Mouse (Mus musculus) embryo, embryonic 10 days (tissue): Measurements from ENCODE around the gene Flnc.

Source experiments
- DNase-seq: peaks from one replicate; pipeline ENCODE4 v3.0.0-alpha.2; 2015; ENCODE audit warnings: low spot score

Flnc gene

DNA sequence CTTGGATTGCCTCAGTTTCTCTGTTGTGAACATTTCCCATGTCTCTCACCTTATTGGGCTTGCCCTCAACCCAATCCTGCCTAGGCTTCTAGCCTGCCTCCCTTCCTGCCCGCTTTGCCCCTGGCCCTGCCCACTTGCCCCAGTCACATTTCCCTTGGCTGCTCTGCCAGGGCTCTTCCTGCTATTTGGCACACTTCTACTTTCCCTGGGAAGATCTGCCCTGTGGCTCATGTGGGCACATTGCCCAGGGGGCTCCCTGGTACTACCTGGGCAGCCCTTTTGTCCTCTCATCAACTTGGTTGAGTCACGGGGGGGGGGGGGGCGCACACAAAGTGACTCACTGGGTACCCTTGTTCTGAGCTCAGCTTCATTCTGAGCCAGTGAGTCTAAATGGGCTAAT, 900 bp upstream of the Flnc start:
- no peak for DNase-seq

DNA sequence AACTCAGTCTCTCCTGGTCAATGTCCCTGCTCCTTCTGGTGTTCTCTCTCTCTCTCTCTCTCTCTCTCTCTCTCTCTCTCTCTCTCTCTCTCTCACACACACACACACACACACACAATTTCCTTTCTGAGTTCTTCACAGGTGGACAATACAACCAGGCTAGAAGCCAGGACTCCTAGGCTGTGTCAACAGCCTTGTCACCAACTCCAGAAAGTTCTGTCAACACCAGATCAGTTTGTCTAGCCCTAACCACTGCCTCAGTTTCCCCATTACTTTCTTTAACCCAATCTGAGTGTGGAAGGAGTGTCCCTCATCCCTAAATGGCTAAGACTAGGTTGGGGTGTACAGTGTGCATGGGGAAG, 399 bp upstream of the Flnc start:
- DNase-seq, result no peak

DNA sequence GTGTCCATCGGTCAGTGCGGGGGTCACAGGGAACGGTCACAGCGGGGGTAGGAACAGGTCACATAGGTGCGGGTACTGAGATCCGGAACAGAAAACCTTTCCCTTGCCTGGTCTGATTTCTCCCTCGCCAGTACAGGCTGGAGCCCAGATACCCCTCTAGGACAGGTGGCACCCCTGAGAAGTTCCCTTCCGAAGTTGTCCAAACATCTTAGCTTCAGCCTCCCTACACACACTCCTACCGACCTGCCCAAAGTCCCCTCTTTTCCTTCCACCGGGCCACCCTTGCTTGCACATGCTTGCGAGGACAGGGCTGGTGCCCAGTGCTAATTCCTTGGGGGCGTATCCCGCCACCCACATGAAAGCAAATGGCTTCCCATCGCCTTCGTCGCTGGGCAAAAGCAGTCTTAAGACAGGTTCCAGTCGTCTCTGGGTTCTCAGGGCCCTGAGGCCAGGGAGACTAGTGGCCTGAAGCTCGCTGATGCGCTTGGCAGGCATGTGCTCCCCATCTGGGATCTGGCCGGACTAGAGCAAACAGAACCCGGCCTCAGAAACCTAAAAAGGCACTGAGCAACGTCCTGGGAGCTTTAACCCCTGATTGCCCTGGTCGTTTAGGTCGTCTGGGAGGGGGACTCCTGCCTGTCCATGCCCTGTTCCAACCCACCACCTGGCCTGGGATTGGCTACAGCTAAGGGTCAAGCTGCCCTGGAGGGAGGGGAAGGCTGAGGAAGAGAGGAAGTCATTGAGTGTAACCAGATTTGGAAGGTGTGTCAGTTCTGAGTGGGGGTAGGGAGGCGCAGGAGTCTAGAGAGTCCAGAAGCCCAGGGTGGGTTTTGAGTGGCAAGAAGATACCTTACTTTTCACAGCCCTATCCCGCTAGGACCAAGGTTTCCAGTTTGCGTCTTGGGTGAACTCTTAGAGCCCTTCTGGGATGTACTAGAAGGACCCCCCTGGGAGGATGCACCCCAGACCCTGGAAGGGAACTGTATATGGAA, 1.0 kb downstream of the Flnc start:
- DNase-seq, result peak; percentile 84

DNA sequence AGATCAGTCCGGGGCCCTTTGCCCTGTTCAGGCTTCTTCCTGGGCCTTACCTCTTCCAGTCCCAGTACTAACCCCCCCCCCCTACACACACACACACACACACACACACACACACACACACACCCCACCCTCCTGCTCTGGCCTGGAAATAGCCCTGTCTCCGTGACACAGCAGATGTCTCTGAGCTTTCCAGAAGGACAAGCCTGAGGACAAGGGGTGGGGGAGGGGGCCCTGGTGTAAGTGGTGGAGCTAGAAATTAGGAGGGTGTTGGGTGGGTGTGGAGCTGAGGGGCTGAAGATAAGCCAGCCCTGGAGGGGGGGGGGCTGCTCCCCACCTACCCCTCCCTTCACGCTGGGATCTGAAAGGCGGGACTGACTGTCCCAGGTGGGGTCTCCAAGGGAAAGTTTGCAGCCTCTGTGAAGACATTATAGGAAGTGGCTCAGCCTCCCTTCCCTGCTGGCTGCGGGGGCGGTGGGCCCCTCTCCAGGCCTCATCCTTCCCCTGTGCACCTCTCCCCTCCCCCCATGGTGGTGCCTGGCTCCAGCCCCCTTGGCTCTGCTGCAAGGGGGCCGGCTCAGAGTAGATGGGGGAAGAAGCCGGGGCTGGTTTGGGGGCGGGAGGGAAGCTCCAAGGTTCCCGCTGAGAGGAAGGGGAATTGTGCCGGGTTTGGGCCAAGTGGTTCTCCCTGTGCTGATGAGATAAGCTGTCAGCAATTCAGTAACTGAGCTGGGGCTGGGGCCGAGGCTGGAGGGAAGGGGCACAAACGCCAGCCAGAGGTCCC, 2.0 kb downstream of the Flnc start:
- peak; percentile 70 for DNase-seq

DNA sequence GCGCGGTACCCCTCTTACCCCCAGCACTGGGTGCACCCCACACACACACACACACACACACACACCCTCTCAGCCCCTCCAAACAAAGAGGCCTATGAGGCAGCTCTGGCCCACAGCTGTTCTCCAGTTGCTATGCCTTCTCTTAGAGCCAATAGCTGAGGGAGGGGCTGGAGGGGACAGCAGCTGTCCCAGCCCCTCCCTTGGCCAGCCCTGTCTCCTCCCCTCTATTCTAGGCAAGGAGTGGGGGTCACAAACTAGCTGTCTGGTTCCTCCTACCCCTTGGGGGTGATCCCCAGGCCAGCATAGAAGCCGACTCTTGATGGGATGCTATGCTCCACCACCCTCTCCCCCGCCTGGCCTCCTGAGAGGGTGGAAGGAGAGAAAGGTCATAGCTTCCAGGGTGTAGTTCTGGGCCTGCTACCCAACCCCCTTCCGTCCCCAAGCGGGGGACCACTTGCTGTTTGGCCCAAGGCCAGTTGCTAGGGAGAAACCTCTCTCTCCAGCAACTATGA, 2.9 kb downstream of the Flnc start:
- peak; percentile 54 for DNase-seq

DNA sequence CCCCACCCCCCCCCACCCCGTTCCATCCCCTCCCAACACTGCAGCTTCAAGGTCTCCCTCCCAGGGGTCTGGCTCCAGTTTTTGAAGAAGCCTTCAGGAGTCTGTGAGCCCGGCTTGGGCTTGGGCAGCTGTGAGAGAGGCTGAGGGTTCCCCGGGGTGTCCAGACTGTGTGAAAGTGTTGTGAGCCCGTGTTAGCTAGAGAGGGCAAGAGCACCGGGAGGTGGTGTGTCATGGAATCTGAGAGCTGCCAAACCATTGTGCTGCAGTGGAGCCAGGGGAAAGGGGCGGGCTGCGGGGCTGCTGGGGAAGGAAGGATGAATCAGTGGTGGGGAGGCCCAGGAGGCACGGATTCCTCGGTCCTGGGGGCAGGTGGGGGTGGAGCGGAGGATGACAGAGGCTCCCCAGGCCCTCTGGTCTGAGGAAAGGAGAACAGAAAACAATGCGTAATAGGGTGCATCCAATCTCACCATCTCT, 3.4 kb downstream of the Flnc start:
- DNase-seq, result peak; percentile 46

DNA sequence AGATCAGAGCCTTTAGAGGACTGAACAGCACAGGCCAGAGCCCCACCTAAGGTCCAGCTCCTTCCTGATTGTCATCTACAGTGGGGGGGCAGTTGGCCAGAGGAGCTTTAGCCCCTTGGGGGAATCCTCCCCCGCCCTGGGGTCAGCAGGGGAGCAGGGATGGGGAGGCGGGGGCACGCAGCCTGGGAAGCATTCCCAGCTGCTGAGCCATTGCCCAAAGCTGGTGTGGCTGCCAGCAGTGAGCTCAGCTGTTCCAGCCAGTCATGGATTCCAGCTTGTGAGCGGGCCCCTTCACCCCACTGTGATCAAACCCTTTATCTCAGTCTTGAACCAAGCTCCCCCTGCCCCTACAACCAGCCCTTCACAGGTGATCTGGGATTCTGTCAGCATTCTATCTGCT, 6.2 kb downstream of the Flnc start:
- no peak for DNase-seq

DNA sequence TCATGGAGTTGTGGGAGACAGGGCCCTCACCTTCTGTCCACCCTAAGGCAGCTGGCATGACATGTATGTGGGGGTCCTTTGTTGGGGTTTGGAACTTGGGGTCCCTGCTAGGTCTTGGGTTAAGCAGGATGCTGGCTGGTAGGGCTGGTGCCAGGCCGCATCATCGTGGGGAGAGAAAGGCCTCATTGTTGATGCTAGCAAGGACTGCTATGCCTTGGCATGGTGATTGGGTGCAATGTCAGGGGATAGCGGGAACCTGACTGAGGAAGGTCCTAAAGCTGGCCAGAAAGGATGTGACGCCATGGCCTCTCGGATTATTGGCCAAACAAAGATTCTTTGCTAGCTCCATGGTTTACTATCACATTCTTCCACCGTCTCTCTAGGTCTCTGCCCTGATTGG, 6.7 kb downstream of the Flnc start:
- DNase-seq, result no peak

DNA sequence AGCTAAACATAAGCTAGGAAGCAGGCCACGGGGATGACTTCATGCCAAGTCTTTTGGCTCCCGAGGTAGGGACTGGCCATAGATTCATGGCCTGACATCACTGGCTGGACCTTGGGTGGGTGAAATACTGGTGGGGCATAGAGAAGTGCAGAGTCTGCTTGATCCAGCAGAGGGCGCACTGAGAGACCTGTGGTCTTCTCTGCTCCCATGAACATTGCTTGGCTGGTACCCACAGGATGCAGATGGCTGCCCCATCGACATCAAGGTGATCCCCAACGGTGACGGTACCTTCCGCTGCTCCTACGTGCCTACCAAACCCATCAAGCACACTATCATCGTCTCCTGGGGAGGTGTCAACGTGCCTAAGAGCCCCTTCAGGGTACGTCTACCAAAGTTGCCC, 11.7 kb downstream of the Flnc start:
- DNase-seq, result peak; percentile 68

DNA sequence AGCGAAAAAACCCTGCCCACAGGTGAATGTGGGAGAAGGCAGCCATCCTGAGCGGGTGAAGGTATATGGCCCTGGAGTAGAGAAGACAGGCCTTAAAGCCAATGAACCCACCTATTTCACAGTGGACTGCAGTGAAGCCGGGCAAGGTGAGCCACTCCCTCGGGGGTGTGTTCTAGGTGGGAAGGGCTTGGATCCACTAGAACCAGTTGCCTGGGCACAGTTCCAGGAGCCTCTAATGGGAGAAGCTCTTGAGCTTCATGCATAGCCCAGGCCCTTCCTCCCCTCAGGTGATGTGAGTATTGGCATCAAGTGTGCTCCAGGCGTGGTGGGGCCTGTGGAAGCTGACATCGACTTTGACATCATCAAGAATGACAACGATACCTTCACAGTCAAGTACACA, 12.3 kb downstream of the Flnc start:
- DNase-seq, result no peak

DNA sequence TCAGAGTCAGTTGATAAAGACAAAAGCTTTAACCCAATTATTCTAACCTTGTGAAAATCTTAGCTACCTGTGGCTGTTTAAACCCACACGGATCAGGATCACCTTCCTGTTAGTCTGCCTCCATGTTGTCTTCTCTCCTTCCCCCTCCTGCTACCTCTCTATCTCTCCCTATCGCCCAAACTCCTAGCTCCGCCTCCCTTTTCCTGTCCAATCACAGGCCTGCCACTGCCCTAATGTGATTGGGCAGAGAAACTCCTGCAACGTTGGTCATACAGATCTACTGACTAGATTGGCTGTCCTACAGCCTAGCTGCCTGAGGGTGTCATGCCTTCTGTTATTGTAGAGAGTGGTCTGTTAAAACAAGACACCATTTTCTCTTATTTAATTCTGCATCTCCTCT, 16.8 kb downstream of the Flnc start:
- DNase-seq, result peak; percentile 26

DNA sequence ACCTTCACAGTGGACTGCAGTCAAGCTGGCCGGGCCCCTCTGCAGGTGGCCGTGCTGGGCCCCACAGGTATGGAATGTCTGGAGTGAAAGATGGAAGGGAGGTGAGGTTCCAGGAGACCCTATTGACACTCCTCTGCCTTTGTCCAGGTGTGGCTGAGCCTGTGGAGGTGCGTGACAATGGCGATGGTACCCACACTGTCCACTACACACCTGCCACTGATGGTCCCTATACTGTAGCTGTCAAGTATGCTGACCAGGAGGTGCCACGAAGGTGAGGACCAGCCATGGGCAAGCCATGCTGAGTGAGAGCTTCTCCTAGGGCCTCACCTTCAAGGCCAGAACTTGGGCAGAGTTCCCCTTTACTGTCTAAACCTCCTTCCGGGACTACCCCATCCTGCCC, 17.6 kb downstream of the Flnc start:
- no peak for DNase-seq

DNA sequence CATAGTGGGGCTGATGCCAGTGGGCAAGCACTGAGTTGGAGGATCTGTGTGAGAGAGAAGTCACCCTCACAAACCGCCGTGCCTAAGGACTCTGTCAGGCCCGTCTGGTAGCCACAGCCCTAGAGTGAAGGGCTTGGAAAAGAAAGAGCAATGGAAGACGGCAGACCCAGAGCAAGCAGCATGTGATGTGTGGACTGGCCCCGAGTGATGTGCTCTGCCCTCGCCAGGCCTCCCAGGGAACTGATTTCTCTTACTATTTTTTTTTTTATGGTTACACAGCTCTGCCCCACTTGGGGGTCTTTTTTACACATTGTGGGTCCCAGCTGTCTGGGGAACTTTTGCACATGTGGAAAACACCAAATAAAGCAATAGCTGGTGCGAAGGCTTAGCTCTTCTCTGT, 28.4 kb downstream of the Flnc start:
- DNase-seq, result no peak

DNA sequence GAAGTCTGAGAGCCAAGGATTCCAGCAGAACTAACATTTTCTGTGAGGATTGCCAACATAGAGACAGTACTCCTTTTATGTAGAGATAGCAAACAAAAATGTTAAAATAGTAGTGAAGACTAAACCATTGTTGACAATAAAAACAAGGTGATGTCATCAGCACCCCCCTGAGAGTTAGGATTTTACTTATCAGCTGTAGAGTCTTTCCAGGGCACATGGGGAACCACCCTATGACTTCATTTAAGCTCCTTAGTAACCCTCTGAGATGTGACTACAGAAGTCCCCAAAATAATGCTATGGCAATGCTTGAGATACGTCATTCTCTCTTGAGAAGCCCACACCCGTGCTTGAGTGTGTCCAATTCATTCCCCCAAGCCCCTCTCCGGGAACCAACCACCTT, 30.3 kb downstream of the Flnc start:
- DNase-seq, result no peak

DNA sequence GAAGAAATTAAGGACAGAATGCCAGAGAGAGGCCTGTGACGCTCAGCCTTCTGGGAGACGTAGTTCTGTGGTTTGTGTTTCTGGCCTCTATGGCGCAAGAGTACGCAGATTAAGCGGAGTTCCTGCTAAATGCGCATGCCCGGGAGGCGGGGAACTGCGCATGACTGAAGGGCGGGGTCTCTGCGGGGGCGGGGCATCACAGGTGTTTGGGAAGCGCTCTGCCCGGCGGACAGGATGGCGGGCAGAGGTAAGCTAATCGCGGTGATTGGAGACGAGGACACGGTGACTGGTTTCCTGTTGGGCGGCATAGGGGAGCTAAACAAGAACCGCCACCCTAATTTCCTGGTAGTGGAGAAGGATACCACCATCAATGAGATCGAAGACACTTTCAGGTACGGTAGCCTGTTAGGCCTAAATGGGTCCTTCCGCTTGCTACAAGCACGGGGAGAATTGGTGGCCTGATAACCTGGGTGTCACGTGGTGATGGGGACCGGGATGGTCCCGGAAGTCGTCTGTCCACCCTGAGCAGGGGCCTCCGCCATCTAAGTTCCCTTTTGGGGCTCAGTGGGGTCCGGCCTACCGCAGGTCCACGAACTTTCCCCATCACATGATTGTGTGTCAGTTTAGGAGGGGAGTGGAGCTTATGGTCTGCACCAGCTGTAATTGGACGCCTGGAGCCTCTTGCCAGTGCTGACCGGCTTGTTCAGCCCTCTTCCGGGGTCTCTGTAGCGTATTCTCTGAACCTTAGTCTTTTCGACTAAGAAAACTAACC, 34.7 kb downstream of the Flnc start, which contains the start of gene Atp6v1f:
Atp6v1f (plus strand) TSS at position 136 of the 772 bp plus-strand sequence.
- peak; percentile 95 for DNase-seq

DNA sequence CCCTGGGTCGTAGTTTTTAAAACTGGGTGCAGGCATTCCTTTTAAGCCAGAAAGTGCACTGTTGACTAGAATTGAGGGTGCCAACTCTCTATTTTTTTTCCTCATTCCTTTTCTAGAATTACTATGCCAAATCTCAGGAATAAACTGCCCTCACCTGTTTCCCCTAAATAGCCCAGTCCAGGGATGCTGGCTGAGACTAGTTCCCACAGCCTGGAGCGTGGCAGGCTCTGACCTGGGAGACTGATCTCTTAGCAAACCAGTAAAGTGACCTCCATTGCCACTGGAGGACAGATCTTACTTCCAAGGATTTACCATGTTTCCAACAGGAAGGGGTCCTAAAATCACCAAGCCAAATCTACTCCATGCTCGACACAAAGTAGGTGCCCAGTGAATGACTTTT, 35.8 kb downstream of the Flnc start:
- DNase-seq, result no peak

DNA sequence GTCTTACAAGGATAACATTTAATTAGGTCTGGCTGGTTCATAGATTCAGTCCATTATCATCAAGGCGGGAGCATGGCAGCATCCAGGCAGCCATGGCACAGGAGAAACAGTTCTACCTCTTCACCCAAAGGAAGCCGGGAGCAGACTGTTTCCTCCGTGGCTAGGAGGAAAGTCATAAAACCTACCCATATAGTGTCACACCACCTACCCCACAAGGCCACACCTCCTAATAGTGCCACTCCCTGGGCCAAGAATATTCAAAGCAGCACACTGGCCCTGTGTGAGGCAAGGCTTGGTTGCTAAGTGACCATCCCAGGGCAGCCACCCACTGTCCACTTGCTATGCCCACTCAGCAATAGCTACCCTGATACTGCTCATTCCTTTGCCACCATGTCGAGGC, 38.1 kb downstream of the Flnc start, which contains the start of gene Atp6v1fnb:
Atp6v1fnb (plus strand) TSS at position 301 of the 400 bp plus-strand sequence.
- no peak for DNase-seq

DNA sequence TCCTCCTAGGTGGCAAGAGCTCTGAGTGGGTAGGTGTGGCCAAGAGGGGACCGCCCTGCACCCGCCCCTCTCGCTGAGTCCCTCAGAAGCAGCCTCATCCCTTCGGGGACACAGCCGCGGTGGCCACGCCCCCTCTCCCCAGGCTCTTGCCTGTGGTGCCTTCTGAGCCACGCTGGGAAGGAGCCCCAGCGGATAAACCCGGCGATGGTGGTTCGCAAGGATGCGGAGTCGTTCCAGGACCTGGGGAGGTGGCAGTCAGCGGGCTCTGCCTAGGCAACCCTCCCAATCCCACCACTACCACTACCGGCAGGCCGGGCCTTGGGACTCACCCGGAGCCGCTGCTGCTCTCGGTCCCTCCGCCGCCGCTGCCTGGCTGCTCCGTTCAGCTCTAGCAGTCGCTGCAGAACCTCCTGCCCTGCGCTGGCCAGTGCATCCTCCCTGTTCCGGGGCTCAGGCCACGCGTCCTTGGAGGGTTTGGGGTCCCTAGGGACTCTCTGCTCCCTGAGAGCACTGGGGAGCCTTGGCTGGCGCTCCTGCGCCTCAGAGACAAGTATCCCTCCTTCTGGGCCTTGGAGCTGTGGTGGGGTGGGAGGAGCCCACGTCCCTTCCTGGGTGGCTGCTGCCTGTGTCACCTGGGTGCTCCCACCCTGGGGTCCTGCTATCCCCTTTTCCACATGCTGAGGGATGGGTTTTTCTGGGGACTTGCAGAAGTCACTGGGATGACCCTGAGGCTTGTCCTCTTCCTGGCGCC, 41.1 kb downstream of the Flnc start:
- DNase-seq, result peak; percentile 91

DNA sequence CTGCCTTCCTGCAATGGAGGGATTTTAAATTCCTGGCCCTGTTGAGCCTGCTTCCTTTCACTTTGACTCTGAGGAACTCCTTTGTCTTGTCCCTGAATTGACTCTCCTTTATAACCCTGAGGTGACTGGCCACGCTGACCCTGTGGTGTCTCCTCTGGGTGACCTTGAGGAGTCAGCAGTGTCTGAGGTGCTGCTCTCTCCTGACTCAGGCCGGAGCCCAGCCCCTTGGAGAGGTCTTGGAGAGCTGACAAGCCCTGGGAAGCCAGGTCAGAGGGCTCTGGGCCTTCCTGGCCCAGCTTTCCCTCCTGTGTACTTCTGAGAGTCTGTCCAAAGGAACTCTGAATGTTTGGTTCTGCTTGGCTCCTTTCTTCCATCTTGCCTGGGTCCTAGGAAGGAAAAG, 41.7 kb downstream of the Flnc start:
- DNase-seq, result no peak

DNA sequence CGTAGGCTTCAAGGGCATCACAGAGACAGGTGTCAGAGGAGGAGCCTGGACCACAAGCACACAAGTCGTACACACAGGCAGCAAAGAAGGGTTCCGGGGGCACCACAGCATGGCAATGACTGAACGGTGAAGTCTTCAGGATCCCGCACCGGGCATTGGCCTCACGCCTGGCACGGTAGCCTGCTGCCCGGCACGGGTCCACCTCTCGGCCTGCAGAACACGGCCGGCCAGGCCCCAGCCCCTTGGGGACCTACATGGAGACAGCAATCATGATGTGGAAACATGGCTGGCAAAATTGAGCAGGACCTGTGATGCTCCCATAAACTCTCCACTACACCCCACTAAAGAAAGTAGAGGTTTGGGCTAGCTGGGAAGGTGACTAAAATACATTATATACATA, 49.6 kb downstream of the Flnc start:
- DNase-seq, result no peak
